Mouse (Mus musculus): ENCODE data around the gene Arhgef3. TPM values are rescaled to one million over a fixed set of nuclear protein-coding genes. Genes with fewer than 3 reads are reported as not detected.
"Not testable (repeated sequence)": the region's sequence is repeated elsewhere in the genome, so short reads cannot be mapped to it uniquely, and the experiment has no call there.

Gene Arhgef3
- total RNA-seq, 4 experiments from 2014 or later = 44.5 to 54.9 (median 53.3) TPM

GRCm38 (mm10) chr14:27233056-27233455 is 118.4 kb downstream of the Arhgef3 start:
- no peak for DNase-seq

DNA sequence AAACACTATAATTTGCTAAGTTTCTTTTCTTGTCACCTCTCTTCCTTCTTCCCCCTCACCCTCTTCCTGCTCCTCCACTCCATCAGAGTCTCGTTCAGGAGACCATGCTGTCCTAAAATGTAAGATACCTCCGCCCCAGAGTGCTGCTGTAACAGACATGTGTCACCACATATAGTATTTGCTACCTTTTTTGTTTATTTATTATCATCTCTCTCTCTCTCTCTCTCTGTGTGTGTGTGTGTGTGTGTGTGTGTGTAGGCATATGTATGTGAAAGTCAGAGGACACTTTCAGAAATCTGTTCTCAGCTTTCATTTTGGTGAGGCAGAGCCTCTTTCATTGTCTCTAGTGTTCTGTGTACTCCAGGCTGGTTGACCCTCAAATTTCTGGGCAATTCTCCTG is 119.0 kb downstream of the Arhgef3 start:
- DNase-seq = no peak

GRCm38 (mm10) chr14:27234270-27234840 is 119.7 kb downstream of the Arhgef3 start:
- no peak for DNase-seq

DNA sequence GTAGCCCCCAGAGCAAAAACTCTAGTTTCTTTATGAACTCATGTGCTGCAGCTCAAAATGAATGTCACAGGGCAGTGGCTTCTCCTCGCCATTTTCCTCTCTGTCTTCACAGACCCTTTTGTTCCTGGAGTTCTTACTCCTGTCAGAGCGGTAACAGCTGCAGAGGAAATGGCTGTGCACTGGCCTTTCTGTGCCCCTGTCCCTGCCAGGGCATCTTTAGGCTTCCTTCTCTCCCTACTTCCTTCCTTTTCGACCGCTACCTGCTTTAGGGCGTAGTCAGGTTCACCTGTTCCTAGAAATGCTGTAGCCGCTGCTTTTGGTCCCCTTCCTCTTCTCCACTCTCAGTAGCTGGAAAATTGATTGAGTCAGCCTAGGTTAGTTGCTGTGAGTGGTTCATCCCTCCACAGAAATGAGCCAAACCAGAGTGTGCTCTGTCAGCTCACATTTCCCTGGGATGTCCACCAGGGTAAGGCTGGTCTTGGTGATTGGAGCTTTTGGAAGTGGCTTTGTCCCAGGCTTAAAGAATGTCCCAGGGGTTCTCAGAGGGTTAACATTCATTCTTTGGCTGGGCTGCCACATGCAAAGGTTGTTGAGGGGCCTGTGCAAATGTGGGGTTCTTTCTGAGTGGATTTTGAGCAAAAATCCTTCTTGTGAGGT is 121.3 kb downstream of the Arhgef3 start:
- DNase-seq = no peak

GRCm38 (mm10) chr14:27237522-27238187 is 123.0 kb downstream of the Arhgef3 start:
- DNase-seq = no peak

DNA sequence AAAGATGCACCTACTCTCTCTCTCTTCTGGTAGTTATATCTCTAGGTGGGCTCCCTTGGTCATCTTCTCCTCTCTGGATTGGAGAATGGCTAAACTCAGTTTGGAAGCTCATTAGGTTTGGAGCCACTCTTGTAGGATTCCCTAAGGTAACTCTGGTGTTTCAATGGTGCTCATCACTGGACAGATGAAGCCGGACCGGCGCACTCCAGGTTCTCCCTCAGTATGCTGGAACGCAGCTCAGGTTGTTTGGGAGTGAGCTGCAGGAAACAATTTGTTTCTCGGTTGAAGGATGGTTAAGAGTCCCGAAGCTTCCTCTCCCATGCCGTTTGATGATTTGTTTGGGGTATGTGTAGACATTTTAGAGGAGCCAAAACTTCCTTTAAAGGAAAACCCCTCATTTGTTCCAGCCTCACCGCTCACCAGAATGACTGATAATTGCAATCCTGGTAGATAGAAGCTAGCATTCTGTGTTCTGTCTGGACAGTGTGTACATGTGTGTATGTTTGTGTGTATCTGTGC is 124.0 kb downstream of the Arhgef3 start:
- no peak for DNase-seq

- DNase-seq = no peak
These were observed 124.9 kb downstream of the Arhgef3 start for GRCm38 (mm10) chr14:27239551-27240091.

DNA sequence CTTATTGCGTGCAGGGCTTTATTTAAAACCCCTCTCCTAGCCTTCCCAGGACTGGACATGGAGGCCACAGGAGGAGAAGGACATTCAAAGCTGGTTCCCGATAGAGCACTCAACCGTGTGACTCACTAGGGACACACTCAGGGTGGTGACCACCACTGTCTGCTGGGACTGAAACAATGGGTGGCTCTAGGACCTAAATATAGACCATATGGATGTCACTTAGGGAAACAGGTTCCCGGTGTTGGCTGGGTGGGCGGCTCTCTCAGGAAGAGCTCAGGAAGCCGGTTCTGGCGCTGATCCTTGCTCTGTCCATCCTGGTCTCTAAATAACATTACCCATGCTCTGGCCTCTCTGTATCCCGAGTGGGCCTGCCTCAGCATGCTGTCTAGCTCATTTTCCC is 127.6 kb downstream of the Arhgef3 start:
- no peak for DNase-seq

GRCm38 (mm10) chr14:27242769-27243168 is 128.1 kb downstream of the Arhgef3 start:
- DNase-seq = no peak

GRCm38 (mm10) chr14:27243585-27243984 is 128.9 kb downstream of the Arhgef3 start:
- no peak for DNase-seq

- DNase-seq = no peak
These were observed 130.2 kb downstream of the Arhgef3 start for GRCm38 (mm10) chr14:27244898-27245297.

GRCm38 (mm10) chr14:27246424-27246823 is 131.7 kb downstream of the Arhgef3 start:
- DNase-seq = no peak

DNA sequence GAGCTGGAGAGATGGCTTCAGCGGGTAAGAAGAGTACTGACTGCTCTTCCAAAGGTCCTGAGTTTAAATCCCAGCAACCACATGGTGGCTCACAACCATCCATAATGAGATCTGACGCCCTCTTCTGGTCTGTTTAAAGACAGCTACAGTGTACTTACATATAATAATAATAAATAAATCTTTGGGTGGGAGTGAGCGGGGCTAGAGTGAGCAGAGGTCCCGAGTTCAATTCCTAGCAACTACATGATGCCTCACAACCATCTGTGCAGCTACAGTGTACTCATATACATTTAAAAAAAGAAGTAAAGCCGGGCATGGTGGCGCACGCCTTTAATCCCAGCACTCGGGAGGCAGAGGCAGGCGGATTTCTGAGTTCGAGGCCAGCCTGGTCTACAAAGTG is 132.2 kb downstream of the Arhgef3 start:
- not testable (repeated sequence) for DNase-seq

- DNase-seq = no peak
These were observed 134.4 kb downstream of the Arhgef3 start for GRCm38 (mm10) chr14:27249121-27249520.

- no peak for DNase-seq
These were observed 135.6 kb downstream of the Arhgef3 start for GRCm38 (mm10) chr14:27250281-27250789.

DNA sequence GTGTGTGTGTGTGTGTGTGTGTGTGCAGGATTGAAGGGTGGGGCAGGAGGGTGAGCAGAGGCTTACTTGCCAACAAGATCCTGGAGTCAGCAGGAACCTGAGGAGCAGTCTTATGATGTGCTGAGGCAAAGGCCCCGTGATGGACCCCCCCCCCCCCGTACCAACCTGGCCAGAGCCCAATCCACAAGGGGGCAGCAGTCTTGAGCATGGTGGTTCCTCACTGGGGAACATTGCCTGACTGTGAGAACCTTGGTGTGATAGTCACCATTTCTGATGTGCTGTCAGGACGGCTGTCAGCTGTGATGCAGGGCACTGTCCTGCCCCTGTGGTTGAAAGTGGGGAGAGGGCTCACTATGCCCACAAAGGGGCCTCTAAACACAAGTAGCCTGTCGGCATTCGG is 138.7 kb downstream of the Arhgef3 start:
- DNase-seq = no peak

- no peak for DNase-seq
These were observed 147.7 kb downstream of the Arhgef3 start for GRCm38 (mm10) chr14:27262349-27262748.

DNA sequence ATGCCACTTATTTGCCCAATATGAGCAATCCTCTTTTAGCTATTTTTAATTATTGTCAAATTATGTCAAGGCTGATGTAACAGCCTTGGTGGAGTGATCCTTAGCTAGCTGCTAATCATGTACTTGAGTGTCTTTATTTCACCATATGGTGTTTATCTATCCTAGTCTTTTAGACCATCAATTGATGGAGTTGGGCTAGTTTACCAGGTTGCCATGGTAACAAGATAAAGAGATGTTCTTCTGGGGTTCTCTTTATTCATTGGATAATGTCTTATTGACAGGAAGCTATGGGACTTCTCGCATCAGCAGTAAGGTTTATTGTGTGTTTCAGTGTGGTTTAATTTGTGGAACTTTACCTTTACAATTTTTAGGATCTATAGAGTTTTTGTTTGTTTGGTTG is 151.9 kb downstream of the Arhgef3 start:
- DNase-seq = no peak

- no peak for DNase-seq
These were observed 153.4 kb downstream of the Arhgef3 start for GRCm38 (mm10) chr14:27268137-27268536.

GRCm38 (mm10) chr14:27268986-27269700 is 154.4 kb downstream of the Arhgef3 start:
- no peak for DNase-seq

DNA sequence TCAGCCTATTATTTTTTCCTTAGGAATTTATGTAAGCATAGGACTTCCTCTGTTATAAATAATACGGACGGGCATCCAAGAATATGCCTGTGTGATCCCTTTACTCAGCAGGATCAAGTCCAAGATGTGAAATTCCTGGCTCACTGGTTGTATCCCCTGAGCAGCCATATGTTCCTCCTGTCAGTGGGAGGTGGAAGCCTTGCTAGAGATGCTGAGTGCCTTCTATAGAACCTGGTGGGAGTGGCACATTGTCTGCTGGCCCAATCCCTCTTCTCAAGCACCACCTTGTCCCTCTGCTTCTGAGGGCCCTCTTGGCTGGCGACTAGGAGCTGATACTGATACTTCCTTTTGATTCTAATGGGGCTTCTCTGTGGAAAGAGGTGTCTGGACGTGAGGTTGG is 155.1 kb downstream of the Arhgef3 start:
- DNase-seq = no peak

GRCm38 (mm10) chr14:27270466-27270865 is 155.8 kb downstream of the Arhgef3 start:
- DNase-seq = no peak

Measured in adrenal gland, adult 8-10 months (tissue).